Mouse (Mus musculus) mouse embryonic stem cell (cell line): ENCODE measurements around the gene Tmco4.

Experiments
- in situ Hi-C, 2 experiments: fragments of 300-500 bp; cut with MboI; formaldehyde crosslinking; loops; 1 replicate in 1 of 2; 3 replicates in 1 of 2; pipeline ENCODE4 v1.14.3; 2019 to 2020; ENCODE audit warnings: low sequenced_read_pairs in 2 of 2, low pct_unique_long_range_greater_than_20kb in 1 of 2, mixed read lengths in 1 of 2; ENCODE audit not compliant: unreplicated experiment in 1 of 2

Tmco4 gene

DNA sequence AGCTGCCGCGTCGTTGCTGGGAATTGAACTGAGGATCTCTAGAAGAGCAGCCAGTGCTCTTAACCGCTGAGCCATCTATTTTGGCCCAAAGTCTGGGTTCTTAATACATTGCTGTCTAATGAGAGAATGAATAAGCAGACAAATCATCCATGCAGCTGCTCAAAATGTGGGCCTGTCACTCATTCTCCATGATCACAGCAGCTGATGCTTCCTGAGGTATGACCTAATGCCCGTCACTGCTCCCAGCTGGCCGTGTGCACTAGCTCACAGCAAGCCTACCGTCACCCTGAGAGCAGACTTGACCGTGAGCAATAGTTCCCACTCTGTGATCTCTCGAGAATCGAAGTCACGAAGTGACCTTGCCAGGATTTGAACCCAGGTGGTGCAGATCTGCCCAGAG, 106.8 kb downstream of the Tmco4 start:
- in situ Hi-C loops, result loop anchor here in 1 of 2 experiments (5.0 to 25.0 kb wide), 2 partner anchors 152 to 433 kb away; no protein-coding TSS in a partner anchor

DNA sequence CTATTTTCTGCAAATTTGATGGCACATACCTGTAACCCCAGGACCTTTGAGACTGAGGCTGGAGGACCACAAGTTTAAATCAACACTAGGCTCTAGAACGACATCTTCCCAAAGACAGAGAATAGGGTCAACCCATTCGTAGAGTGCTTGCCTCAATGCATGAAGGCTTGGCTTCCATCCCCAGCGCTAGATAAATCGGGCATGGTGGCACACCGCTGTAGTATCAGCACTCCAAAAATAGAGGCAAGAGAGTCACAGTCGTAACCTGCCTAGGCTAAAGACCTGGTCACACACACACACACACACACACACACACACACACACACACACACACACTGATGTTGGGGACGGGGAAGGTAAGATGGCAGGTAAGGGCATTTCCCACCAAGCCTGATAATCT, 107.6 kb downstream of the Tmco4 start:
- in situ Hi-C loops, result loop anchor here in 1 of 2 experiments (25.0 kb wide), 1 partner anchor 432 kb away; no protein-coding TSS in a partner anchor

DNA sequence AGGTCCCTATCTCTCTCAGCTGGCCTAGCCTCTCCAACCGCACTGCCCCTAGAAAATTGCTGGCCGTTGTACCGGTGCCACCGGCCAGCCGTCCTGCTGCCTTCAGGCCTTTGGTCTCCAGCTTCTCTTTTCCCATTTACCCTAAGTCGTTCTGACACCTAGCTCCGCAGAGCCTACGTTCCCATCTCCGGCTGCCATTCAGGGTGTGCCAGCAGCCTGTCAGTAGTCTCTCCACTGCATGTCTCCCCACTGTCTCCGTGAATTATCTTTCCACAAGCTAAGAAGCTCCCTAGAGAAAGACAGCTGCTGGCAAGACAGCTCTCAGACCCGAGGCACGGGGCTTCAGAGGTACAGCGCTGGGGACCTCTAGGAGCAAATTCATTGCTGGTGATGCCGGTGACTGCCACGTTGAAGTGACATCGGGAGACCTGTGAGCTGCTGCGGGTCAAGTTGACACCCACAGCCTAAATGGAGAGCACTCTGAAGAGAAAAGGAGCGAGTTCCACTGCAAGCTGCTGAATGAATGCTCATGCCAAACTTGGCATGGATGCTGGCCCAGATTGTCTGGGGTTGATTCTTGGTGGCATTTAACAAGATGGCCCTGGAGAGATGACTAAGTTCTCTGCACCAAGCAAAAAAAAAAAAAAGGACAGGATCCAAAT, 108.7 kb downstream of the Tmco4 start:
- in situ Hi-C loops, result loop anchor here in 1 of 2 experiments (25.0 kb wide), 1 partner anchor 431 kb away; no protein-coding TSS in a partner anchor

DNA sequence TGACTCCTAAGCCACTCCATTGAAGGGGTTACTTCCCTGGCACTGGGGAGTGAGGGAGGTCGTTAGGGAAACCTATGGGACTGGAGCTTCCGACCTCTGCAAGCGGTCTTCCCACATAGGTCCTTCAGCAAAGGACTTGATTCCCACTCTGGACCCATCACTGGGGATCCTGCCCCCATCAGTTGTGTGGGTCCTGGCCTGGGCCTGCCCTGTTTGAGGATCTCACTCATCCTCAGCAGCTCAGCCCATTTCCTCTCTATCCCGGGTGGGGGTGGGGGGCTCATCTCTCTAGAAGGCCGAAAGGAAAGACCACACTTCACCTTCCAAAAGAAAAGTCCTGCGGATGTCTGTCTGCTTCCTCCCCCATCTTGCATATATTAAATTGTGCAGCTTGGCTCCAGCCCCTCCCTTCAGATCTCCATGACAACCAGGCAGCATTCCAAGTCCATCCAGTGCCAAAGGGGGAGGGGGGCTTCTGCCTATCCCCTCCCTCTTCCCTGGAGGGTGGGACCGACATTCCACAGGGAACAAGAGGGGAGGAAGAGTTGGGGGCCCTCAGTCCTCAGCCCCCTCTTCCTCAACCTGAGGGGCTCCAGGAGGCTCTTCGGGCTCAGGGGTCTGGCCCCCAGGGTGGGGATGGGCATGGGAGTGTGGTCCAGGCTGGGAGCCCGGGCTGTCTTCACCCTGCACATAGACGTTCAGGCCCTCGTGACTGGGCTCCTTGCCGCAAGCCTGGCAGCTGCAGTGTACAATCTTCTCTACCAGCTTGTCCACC, 110.3 kb downstream of the Tmco4 start:
- in situ Hi-C loops, result loop anchor here in 1 of 2 experiments (25.0 kb wide), 1 partner anchor 429 kb away; no protein-coding TSS in a partner anchor

DNA sequence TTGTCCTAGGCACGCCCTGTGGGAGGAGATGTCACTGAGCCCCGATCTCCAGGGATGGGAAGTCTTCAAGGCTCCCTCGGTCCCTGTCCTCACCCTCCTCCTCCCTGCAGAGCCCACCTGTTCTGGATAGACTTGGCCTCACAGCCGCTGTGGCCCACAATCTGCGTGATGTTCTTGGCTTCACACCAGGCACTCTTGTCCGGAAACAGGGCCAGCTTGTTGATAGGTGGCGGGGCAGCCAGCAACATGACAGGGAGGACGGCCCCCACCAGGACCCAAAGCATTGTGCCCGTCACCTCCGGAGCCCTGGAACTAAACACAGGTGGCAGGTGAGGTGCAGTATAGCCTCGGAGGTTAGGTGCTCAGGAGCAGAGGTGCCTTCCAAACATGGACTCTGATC, 112.6 kb downstream of the Tmco4 start:
- in situ Hi-C loops, result loop anchor here in 1 of 2 experiments (25.0 kb wide), 1 partner anchor 427 kb away; no protein-coding TSS in a partner anchor

DNA sequence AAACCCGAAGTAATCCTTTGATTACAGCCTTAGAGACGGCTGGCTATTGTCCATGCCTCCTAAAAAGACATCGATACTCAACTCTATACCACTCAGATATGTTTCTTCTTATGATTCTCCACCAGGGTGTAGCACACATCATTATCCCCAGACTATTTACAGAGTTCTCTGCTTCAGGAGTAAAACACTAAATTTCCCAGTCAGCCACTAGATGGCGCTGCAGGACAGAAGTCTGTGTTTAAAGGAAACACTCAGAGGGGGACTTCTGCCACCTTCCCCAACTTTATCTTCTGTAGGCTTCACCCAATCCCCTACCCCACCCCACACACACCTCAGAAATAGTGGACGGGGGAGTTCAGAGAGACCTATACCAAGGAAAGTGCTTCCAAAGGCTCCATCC, 113.3 kb downstream of the Tmco4 start:
- in situ Hi-C loops, result loop anchor here in 1 of 2 experiments (25.0 kb wide), 1 partner anchor 426 kb away; no protein-coding TSS in a partner anchor

DNA sequence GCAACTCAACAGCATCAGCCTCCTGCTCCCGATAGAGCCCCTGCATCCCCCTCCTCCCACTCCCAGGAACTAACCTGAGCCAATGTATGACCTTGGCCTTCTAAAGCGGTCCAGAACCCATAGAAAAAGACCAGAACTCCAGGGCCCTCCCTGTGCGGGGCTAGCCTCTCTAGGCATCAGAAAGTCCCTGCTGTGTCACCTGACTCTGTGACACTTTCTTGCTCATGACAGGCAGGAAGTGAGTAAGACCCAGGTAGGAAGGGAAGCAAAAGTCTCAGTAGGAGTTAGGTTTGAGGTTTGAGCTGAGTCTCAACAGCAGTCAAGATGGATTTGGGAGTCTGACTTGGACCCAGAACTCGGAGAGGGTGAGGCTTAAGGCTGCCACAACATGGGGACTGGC, 114.3 kb downstream of the Tmco4 start:
- in situ Hi-C loops, result loop anchor here in 1 of 2 experiments (25.0 kb wide), 1 partner anchor 425 kb away; no protein-coding TSS in a partner anchor

DNA sequence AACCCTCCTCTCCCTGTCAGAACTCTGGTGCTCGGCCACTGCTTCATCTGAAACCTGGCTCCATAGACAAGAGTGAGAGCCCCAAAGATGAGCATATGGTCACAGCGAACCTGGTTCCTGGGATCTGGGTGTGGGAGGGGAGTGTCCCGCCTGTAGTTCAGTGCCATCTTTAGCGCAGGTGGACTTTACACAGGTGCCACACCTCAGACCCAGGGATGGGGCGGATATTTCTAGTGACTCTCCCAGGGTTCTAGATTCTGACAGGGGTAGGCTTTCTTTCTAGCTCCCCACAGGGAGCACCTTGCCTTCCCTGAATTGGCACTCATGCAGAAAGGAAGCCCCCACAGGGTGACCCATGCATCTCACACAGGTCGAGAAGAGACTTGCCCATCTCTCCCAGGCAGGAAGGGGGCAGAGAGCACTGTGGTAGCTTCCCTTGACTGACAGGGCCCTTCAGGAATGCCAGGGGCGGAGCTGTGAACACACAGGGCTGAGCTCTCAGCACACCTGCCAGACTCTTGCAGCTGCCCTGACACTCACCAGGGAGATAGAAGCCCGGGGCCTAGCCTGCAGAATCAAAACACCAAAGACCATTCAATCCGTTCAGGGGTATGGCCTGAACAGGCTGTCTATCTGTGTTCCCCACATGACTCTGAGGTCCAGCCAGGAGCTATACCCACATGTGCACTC, 116.4 kb downstream of the Tmco4 start:
- in situ Hi-C loops, result loop anchor here in 1 of 2 experiments (25.0 kb wide), 1 partner anchor 423 kb away; no protein-coding TSS in a partner anchor

DNA sequence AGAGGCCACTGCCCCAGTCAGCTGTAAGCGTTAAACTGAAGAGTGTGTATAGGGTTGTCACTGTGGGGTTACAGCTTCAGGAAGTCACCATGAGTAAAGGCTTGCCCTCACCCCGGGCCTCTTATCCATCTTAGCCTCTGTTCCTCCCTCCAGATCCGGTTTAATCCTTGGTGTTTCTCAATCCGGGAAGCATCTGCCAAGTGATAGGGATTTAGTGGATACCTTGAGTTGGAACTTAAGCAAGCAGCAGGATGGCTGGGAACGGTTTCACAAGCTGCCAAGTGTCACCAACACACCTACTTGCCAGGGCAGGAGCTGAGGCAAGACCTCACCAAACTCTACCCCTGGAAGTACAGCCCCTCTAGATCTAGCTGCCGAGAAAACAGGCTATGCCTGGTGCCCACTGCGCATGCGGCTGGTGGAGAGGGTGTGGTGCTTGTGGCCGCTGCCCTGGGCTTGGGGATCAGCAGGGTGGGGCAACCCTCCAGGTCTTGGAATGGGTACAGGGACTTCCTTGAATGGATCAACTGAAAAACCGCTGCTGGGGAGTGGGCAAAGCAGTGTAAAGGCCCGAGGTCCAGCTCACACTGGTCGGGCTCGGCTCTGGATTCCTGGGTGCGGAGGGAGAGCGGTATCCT, 117.7 kb downstream of the Tmco4 start:
- in situ Hi-C loops, result loop anchor here (10.0 to 25.0 kb wide), 2 partner anchors 422 to 734 kb away; no protein-coding TSS in a partner anchor

DNA sequence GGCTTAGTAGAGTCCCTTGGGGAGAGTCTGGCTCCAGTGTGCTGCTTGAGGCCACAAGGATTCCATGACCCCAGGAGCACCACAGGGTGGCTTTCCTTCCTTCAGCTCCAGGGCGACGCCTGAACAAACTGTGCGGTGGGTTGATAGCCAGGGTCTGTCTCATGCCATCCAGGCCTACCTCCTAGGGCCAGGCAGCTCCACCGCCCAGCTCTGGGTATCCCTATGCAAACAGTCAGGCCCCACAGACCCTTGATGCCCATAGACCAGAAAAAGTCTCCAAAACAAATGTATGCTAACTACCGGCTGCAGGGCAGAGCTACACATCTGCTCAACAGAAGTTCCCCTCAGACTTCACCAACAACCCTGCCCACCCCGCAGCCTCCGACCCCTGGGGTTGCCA, 118.4 kb downstream of the Tmco4 start:
- in situ Hi-C loops, result loop anchor here (10.0 to 25.0 kb wide), 2 partner anchors 421 to 734 kb away; no protein-coding TSS in a partner anchor

DNA sequence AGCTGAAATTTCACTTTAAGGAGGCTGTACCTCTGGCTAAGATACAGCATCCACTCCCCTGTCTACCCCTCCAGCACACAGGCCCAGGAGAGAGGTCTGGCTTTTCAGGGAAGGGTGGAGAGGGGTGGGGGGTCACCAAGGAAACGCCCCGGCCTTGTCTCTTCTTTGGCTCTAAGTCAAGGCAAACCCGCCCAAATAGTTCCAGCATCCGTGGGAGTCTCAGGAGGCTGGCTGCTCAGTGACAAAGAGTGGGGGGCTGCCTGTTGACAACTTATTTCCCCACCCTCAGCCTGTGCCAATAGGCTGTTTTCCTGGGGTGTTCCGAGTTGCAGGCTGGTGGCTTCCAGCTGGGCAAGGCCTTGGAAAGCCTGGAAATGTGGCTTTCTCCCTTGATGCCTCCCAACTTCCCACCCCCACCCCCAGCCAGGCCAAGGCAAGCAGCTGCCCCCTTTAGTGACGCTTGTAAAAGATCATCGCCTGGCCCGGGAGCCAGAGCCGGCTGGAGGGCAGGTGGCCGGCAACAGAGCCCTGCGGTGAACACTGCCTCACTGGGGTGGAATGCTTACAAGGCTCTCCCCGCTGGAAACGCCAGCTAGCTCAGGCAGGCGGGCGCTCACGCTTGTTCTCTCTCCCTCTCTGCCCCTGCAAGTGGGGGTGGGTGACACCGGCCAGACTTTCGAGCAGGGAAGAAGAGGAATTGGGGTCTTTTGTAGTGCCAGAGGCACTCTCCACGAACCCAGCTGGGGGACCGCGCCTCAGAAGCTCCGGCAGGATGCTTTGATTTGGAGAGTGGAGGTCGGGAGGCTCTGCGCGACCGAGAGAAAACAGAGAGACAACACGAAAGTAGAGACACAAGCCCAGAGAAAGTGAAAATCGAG, 119.0 kb downstream of the Tmco4 start:
- in situ Hi-C loops, result loop anchor here (10.0 to 25.0 kb wide), 2 partner anchors 421 to 733 kb away; no protein-coding TSS in a partner anchor

DNA sequence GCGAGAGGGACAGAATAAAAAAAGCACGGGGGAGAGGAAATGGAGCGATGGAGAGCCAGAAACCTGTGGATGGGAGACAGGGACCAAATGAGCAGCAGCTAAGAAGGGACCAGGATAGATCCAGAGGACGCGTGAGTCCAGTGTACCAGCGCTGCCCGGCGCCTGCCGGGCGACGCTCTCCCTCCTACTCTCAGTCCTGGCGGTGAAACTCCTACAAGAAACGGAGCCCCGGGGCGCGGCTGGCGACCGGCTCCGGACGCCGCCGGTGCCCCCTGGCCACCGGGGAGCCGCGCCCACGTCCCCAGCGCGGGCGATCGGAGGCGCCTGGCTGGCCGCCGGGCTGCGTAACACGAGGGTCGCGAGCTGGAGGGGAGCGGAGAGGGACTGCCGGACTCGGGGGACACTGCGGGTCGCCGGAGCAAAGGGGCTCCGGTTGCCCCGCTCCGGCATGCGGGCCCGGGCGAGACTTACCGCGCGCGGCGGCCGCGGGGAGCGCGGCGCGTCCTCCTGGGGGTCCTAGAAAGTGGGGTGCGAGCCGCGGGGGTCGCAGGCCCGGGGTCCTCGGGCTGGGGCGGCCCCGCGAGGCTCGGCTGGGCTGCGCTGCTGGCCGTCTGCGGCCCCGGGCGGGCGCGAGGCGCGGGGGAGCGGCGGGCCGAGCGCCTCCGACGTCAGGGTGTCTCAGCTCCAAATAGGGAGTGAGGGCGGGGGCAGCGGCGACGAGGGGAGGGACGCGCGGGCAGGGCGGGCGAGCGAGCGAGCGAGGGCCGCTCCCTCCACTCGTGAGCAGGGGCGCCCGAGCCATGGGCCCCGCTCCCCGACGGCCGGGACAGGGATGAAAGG, 119.9 kb downstream of the Tmco4 start, which contains the start of gene Nbl1:
Nbl1 (minus strand) TSS at position 638 of the 840 bp plus-strand sequence.
- in situ Hi-C loops, result loop anchor here (10.0 to 25.0 kb wide), 2 partner anchors 420 to 732 kb away; no protein-coding TSS in a partner anchor

DNA sequence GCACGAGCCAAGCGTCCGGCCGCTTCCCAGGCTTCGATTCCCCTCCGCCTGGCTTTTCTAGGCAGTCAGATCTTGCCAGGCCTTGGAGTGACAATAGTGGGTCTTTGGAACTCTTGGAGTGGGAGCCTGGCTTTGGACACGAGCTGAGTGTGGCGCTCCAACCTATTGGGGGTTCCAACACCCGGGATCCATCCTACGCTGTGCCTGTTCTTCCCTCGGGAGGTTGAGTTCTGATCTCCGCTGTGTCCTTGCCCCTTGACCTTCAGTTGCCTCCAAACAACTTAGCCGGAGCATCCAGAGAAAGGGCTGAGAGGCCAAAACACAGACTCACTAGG, 120.5 kb downstream of the Tmco4 start:
- in situ Hi-C loops, result loop anchor here (10.0 to 25.0 kb wide), 2 partner anchors 419 to 732 kb away; no protein-coding TSS in a partner anchor

DNA sequence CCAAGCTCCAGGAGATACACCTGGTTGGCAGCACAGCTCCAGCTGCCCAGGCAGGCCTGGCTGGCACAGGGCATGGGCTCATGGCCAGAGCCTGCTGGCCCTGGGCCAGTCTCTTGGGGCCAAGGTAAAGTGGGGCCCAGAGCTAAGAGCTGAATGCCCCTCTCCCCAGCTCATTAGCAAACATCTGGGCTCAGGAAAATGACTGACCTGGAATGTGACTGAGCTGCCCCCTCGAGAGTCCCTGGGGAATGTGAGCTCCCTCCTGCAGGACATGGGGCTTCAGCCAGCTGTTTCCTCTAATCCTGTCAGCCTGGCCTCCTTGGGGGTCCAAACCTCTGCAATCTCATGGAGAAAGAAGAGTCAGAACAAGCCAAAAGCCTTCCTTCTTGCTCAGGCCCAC, 122.7 kb downstream of the Tmco4 start:
- in situ Hi-C loops, result loop anchor here (10.0 to 25.0 kb wide), 2 partner anchors 417 to 729 kb away; no protein-coding TSS in a partner anchor

DNA sequence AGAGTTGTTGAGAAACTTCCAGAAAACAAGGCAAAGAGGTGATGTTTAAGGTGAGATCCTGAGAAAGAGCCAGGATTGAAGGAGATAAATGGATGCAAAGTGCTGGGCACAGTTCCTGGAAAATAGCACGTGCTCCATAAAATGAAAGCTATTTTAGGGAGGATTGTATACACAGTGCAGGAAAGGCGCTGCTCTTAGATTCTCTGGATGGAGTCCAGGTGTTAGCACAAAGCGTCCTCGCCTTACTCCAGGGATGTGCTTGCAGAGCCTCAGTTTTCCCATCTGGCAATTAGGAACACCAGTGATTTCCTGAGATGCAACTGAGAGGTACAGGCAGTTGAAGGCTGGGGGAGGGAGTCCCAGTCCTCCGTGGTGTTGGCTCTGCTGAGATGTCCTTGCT, 123.5 kb downstream of the Tmco4 start:
- in situ Hi-C loops, result loop anchor here (10.0 to 25.0 kb wide), 2 partner anchors 416 to 729 kb away; no protein-coding TSS in a partner anchor

DNA sequence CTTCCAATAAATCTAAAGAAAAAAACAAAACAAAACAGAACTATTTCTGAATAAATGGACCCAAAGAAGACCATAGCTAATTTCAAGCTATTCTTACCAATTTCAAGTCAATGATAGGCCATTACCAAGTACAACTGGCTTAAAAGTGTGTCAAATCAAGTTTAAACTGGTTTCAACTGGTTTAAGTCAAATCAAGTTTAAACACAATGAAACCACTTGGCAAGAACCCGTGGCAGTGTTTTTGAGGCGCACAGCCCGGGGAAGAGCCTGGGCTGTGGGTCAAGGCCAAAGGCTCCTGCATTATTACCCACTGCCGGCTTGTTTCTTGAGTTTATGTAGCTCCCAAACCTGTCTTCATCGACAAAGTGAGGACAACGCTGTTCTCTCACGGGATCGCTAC, 127.6 kb downstream of the Tmco4 start:
- in situ Hi-C loops, result no loop called here
